Mouse (Mus musculus): ENCODE results near the gene Ero1l. TPM values are rescaled to one million over a fixed set of nuclear protein-coding genes. Genes with fewer than 3 reads are reported as not detected.

The Ero1l gene
- polyA plus RNA-seq (2014; fragmentation: Illumina TruSeq; extraction: RNeasy Lipid Tissue Mini Kit (QIAGEN cat#74804)) = 87.7 TPM

DNA sequence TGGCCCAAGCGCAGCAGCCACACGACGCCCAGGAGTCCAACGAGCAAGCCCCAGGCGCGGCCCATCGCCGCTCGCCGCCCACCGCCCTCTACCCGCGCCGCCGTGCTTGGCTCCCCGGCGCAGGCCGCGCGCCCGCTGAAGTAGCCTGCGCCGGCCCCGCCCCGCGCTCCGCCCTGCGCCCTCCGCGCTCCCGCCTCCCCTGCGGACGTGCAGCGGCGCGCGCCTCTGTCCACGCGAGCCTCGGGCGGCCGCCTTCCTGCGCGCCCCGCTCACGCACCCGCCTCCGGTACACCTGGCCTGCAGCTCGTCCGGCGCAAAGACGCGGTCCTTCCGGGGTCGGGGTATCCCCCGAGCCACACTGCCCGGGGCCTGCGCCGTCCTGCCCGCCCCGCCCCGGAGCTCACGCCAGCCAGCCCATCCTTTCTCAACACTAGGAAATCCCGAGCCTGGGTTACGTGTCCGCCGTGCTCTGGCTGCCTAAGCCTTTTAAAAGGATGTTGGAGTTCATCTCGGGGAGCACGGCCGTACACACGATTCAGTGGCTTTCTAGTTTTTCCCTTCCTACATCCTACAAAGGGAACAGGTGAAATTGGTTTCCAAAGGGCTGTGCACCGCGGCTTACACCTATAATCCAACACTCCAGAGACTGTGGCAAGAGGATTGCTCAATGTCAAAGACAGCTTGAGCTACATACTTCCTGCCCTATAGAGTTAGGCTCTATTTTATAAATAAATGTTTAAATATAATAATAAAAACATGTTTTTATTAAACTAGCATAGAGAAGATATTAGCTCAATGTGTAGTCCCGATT is at the start of gene Ero1l:
Gene Ero1l (minus strand): TSS at position 346 of the 811 bp plus-strand sequence.

DNA sequence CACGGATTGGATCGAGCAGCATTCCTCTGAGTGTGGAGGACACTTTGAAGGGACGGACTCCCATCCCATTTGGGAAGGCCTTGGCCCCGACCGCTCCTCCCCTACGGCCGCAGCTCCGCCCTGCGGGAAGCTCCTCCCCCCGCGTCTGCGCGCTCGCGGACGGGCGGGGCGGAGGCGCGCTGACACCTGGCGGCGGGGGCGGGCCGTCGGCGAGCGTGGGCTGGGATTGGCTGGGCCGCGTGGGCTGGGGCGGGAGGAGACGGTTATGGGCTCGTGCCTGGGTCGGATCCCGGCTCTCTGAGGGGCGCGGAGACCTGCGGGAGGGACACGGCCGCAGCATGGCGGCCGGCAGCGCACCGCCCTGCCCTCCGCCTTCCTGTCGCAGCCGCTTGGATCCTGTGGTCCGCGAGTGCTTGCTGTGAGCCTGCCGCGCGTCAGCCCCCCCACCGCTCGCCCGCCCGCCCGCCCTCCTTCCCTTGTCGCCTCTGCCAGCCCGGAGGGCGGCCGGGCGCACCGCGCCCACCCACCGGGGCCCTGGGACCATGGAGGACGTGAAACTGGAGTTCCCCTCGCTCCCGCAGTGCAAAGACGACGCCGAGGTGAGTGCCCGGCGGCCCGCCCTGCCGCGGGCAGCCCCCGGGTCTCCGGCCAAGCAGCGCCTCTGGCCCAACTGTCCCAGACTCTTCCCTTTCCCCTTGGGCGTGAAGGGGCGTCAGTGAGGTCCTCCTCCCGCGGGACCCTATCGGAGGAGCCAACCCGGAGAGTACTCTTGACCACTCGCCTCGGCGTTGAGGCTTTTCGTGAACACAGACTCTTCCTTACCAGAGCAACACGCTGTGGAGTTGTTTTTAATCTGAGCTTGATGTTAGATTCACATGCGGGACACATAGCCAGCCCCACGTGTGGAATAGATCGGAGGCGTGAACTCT is 32.6 kb upstream of the Ero1l start, which contains the start of gene Styx:
Gene Styx (plus strand): TSS at position 163 of the 929 bp plus-strand sequence.

GRCm38 (mm10) chr14:45329589-45330181 is 11.1 kb upstream of the Ero1l start, which contains the start of gene Psmc6:
Psmc6 (plus strand) TSS chr14:45329788.

Other genes starting within 250 kb of the Ero1l start
- gene Gpr137c, start 99.1 kb downstream of the Ero1l start, polyA plus RNA-seq (2014; fragmentation: Illumina TruSeq; extraction: RNeasy Lipid Tissue Mini Kit (QIAGEN cat#74804)) = 4.5 TPM
- 62.5 TPM for gene Txndc16, start 98.4 kb downstream of the Ero1l start, polyA plus RNA-seq (2014; fragmentation: Illumina TruSeq; extraction: RNeasy Lipid Tissue Mini Kit (QIAGEN cat#74804))
- 715 TPM for gene Psmc6, start 11.0 kb upstream of the Ero1l start, polyA plus RNA-seq (2014; fragmentation: Illumina TruSeq; extraction: RNeasy Lipid Tissue Mini Kit (QIAGEN cat#74804))
- 108 TPM for gene Styx, start 32.3 kb upstream of the Ero1l start, polyA plus RNA-seq (2014; fragmentation: Illumina TruSeq; extraction: RNeasy Lipid Tissue Mini Kit (QIAGEN cat#74804))
- 142 TPM for gene Gnpnat1, start 86.1 kb upstream of the Ero1l start, polyA plus RNA-seq (2014; fragmentation: Illumina TruSeq; extraction: RNeasy Lipid Tissue Mini Kit (QIAGEN cat#74804))
- gene Fermt2, start 211.3 kb upstream of the Ero1l start, polyA plus RNA-seq (2014; fragmentation: Illumina TruSeq; extraction: RNeasy Lipid Tissue Mini Kit (QIAGEN cat#74804)) = 279 TPM